ENCODE assay signal across 26 mouse cellular contexts in the genomic region with DNA sequence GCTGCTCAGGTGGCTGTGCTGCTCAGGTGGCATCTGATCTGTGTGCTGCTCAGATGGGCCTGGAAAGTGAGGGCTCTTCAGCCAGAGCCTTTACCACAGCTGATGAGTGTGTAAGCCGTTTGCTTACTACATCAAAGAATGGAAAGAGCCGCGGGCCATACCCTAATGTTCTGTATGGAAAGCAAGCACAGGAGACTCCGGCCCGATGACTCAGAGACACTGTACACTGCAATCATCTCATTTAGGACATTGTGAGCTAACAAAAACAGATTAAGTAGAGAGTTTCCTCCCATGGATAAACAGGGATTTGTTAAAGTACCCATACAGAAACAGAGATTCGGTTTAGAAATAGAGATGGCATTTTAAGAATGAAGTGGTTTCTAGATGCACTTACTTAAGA.
"Had no signal": no experiment of that assay in that cellular context is flagged by ENCODE, and none has a peak within 500 bp of the region (broad histone marks: within the 10 kb centered on the region; RNA-seq: fewer than 3 reads in every experiment).

No protein-coding gene starts in this region.

- ATAC-seq: hindbrain, postnatal 0 days; intestine, embryonic 16.5 days; liver, embryonic 12.5 days had no signal

- H3K4me2 ChIP-seq: heart, embryonic 11.5 days; heart, embryonic 13.5 days; heart, embryonic 15.5 days; hindbrain, embryonic 13.5 days; hindbrain, embryonic 15.5 days; kidney, embryonic 15.5 days; limb, embryonic 13.5 days; limb, embryonic 15.5 days; liver, embryonic 12.5 days had no signal

- H3K4me3 ChIP-seq: gastrocnemius, adult 2 months; heart, adult 2 months; heart, embryonic 13.5 days; heart, embryonic 15.5 days; hindbrain, embryonic 13.5 days; hindbrain, embryonic 15.5 days; kidney, embryonic 15.5 days; limb, embryonic 13.5 days; limb, embryonic 15.5 days; liver, embryonic 12.5 days had no signal

- H3K9me3 ChIP-seq: heart, embryonic 13.5 days; heart, embryonic 15.5 days; hindbrain, embryonic 13.5 days; hindbrain, embryonic 15.5 days; kidney, embryonic 15.5 days; limb, embryonic 13.5 days; limb, embryonic 15.5 days; liver, embryonic 12.5 days had no signal

- H3K4me1 ChIP-seq: heart, embryonic 13.5 days; heart, embryonic 15.5 days; hindbrain, embryonic 13.5 days; hindbrain, embryonic 15.5 days; kidney, embryonic 15.5 days; limb, embryonic 15.5 days; liver, embryonic 12.5 days had no signal

- H3K27ac ChIP-seq: gastrocnemius, adult 2 months; heart, adult 2 months; heart, embryonic 13.5 days; heart, embryonic 15.5 days; hindbrain, embryonic 13.5 days; hindbrain, embryonic 15.5 days; hindbrain, postnatal 0 days; kidney, embryonic 15.5 days; kidney, postnatal 0 days; limb, embryonic 13.5 days; limb, embryonic 15.5 days; liver, embryonic 12.5 days; liver, embryonic 14.5 days had no signal

- DNase-seq: gastrocnemius, adult 2 months; gastrocnemius, postnatal 10 days; gastrocnemius, postnatal 25 days; heart, adult 2 months; heart, postnatal 36 days; kidney, adult 11 months; kidney, adult 2 months; kidney, adult 9 months; kidney, postnatal 14 days; kidney, postnatal 36 days; layer of hippocampus, adult 9-11 months; layer of hippocampus, postnatal 36 days; left cerebral cortex, postnatal 4 days had no signal

- H3K27me3 ChIP-seq: heart, embryonic 13.5 days; heart, embryonic 15.5 days; hindbrain, embryonic 13.5 days; hindbrain, embryonic 15.5 days; kidney, embryonic 15.5 days; limb, embryonic 13.5 days; limb, embryonic 15.5 days; liver, embryonic 12.5 days had no signal

- H3K9ac ChIP-seq: heart, embryonic 13.5 days; heart, embryonic 15.5 days; hindbrain, embryonic 13.5 days; hindbrain, embryonic 15.5 days; kidney, embryonic 15.5 days; limb, embryonic 13.5 days; limb, embryonic 15.5 days; liver, embryonic 12.5 days; liver, embryonic 14.5 days had no signal

- H3K36me3 ChIP-seq: heart, embryonic 13.5 days; heart, embryonic 15.5 days; hindbrain, embryonic 13.5 days; hindbrain, embryonic 15.5 days; kidney, embryonic 15.5 days; limb, embryonic 13.5 days; limb, embryonic 15.5 days; liver, embryonic 12.5 days had no signal
